Mouse (Mus musculus): Measurements from ENCODE around the gene Gapvd1.

- TF ChIP-seq CTCF (IDR thresholded peaks at IDR 0.05; ENCODE audit: control insufficient read depth, insufficient read depth, insufficient replicate concordance, low read depth, low read length) (no peak), POLR2A (IDR thresholded peaks at IDR 0.05; ENCODE audit: control insufficient read depth, low read depth, low read length) (no peak)
Measured at GRCm38 (mm10) chr2:34669203-34669746, 85.8 kb downstream of the Gapvd1 start.
